Mouse (Mus musculus) adrenal gland, adult 18-20 months (tissue): ENCODE data around the gene Nanos3. TPM values are rescaled to one million over a fixed set of nuclear protein-coding genes. Genes with fewer than 3 reads are reported as not detected.
A peak's percentile ranks its signal among the peaks of the same experiment; 100 is the strongest.

Source experiments
- DNase-seq, 2 experiments: peaks; one replicate each; pipeline ENCODE4 v3.0.0; 2021 to 2022; ENCODE audit warnings: low spot score in 2 of 2
- long read RNA-seq, 2 experiments: library from polyadenylated mRNA; stranded (forward); transcript quantifications; one replicate each; pipeline ENCODE4 v2.0.0; 2021
- total RNA-seq, 2 experiments: library from RNA; stranded (reverse); gene quantifications; 1 replicate in 1 of 2; 2 replicates in 1 of 2; pipeline ENCODE4 v1.2.3; 2021

The Nanos3 gene
- under 1 TPM in 1 of 2 experiments, not detected in 1; 0.61 TPM for total RNA-seq
- long read RNA-seq, experiment 1: 0 reads
- long read RNA-seq, experiment 2, partial matches to known transcripts: 0 of 1 reads
- long read RNA-seq, experiment 2, other reads (novel, unspliced or antisense): 1 of 1 reads

GRCm38 (mm10) chr8:84185117-84185516 is at the start of gene Nanos3:
Gene Nanos3 (minus strand): TSS chr8:84185217.
- no peak for DNase-seq

- DNase-seq: peak in 1 of 2 experiments; percentile 36
Measured at GRCm38 (mm10) chr8:84233055-84233454, 48.0 kb upstream of the Nanos3 start.

GRCm38 (mm10) chr8:84230735-84231134 is 45.7 kb upstream of the Nanos3 start:
- DNase-seq: no peak

GRCm38 (mm10) chr8:84223322-84224029 is 38.5 kb upstream of the Nanos3 start:
- DNase-seq: no peak

GRCm38 (mm10) chr8:84222566-84223165 is 37.6 kb upstream of the Nanos3 start:
- no peak for DNase-seq

- no peak for DNase-seq
Measured at GRCm38 (mm10) chr8:84220105-84220504, 35.1 kb upstream of the Nanos3 start.

- no peak for DNase-seq
Measured at GRCm38 (mm10) chr8:84218143-84218542, 33.1 kb upstream of the Nanos3 start.

- DNase-seq: no peak
Measured at GRCm38 (mm10) chr8:84217206-84217605, 32.2 kb upstream of the Nanos3 start.

- no peak for DNase-seq
Measured at GRCm38 (mm10) chr8:84213277-84213676, 28.3 kb upstream of the Nanos3 start.

- DNase-seq: no peak
Measured at GRCm38 (mm10) chr8:84211881-84212563, 27.0 kb upstream of the Nanos3 start.

- DNase-seq: peak in 1 of 2 experiments; percentile 26
Measured at GRCm38 (mm10) chr8:84211202-84211601, 26.2 kb upstream of the Nanos3 start.

- peak; percentile 82 to 83 for DNase-seq
Measured at GRCm38 (mm10) chr8:84210167-84210791, 25.3 kb upstream of the Nanos3 start.

GRCm38 (mm10) chr8:84208381-84209380 is 23.7 kb upstream of the Nanos3 start:
- no peak for DNase-seq

GRCm38 (mm10) chr8:84207811-84208210 is 22.8 kb upstream of the Nanos3 start:
- peak in 1 of 2 experiments; percentile 39 for DNase-seq

GRCm38 (mm10) chr8:84206666-84207065 is 21.6 kb upstream of the Nanos3 start:
- no peak for DNase-seq

GRCm38 (mm10) chr8:84205073-84205472 is 20.1 kb upstream of the Nanos3 start:
- no peak for DNase-seq

GRCm38 (mm10) chr8:84203975-84204772 is 19.2 kb upstream of the Nanos3 start:
- DNase-seq: peak; percentile 68 to 70

- peak; percentile 85 to 88 for DNase-seq
Measured at GRCm38 (mm10) chr8:84202938-84203917, 18.2 kb upstream of the Nanos3 start.
